Mouse (Mus musculus) myocyte (in vitro differentiated cells): ENCODE results near the gene AB124611.

Experiments used
- MYOG ChIP-seq, 3 experiments: IDR thresholded peaks; one replicate each; pipeline ENCODE4 v1.6.1; 2011; ENCODE audit warnings: control low read depth in 2 of 3, low read depth in 2 of 3, mild to moderate bottlenecking in 2 of 3; ENCODE audit not compliant: insufficient read length in 2 of 3, control insufficient read depth in 1 of 3, insufficient read depth in 1 of 3
- POLR2A ChIP-seq: IDR thresholded peaks from one replicate; pipeline ENCODE4 v1.6.1; 2011; ENCODE audit warnings: low read depth, mild to moderate bottlenecking, control low read depth, moderate library complexity; ENCODE audit not compliant: insufficient read length
- POLR2AphosphoS2 ChIP-seq: IDR thresholded peaks from one replicate; pipeline ENCODE4 v1.6.1; 2011; ENCODE audit warnings: low read depth, control low read depth; ENCODE audit not compliant: insufficient read length
- USF1 ChIP-seq: IDR thresholded peaks from one replicate; pipeline ENCODE4 v1.6.1; 2011; ENCODE audit warnings: low read depth, mild to moderate bottlenecking, control low read depth, moderate library complexity

DNA sequence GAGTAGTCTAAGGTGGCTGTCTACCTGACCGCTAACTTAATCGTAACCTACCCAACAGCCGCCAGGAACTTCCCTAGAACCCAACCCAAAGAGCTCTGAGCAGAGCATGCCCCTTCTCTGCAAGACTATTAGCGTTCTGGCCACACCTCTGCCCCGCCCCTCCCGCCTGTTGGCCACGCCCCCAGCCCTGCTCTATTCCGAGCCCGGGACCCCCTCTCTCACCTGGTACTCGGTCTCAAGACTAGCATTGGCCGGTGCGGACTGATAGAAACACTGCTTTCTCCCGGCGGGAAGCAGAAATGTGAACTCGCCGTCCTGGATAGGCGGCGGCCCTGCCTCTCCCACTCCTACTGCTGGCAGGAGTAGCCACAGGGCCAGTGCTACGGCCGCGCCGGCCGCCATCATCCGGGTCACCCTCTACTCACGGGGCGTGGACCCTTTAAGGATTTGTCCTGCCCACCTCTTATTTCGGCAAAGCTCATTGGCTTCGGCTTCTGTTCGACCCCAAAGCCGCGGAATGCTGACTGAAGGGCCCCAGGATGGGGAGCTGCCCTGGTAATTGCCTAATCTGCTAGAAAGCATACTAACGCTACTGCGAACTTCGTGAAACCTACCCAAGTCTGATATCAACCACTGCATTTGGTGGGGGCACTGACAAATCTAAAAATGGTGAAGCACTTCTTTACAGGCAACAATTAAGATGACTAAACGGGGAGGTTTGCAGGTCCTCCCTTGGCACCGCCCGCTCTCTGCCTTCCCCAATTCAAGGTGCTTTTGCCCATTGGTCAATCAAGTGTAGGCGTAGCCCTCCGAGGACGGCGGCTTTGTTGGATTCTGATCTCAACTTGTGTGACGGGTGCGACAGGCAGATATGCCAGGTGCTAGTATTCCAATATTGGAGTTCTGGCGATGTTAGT, 15.9 kb upstream of the AB124611 start, which contains the start of gene Tmed1:
- TF ChIP-seq POLR2A (peak; percentile 66), MYOG (IDR thresholded peaks at IDR 0.05; ENCODE audit: control insufficient read depth in 1 of 3, insufficient read depth in 1 of 3, insufficient read length in 2 of 3, low read depth in 2 of 3) (no peak), POLR2AphosphoS2 (peak; percentile 91), USF1 (no peak)
